9 mouse cellular contexts compared by ENCODE assay signal in the genomic region with DNA sequence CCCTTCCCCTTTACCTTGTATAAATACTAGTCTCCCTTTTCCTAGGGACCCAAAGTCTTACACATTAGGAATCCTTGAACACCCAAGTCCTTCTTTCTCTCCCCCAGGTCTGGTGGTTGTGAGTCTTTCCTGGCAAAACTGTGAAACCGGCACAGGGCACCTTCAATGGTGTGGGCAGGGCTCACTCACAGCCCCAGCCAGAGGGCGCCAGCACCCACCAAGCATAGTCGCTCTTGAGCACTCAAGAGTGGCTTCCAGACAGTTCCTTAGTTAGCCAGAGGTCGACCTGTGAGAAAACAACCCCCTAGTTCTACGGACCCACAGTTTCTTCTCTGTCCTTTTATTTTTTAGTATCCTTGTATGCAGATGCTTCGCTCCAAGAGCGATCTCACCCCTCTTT. TPM values are rescaled to one million over a fixed set of nuclear protein-coding genes. Genes with fewer than 3 reads are reported as not detected.
A peak's percentile ranks its signal among the peaks of the same experiment; 100 is the strongest.
DNase-seq lines count a peak whose midpoint lies in the region; ATAC-seq and TF ChIP-seq lines count a peak whose summit lies in the region.
"Had no signal": no experiment of that assay in that cellular context is flagged by ENCODE, and none has a peak within 500 bp of the region (broad histone marks: within the 10 kb centered on the region; RNA-seq: fewer than 3 reads in every experiment).

A gene (plus strand): TSS at position 275 of the 400 bp plus-strand sequence.

- intact Hi-C loops in left cerebral cortex, postnatal 36 days (cut with DNase I), result loop anchor here (2.0 kb wide), 2 partner anchors 68 to 100 kb away; no protein-coding TSS in a partner anchor

- no peak for TF ChIP-seq POLR2A in bone marrow, adult 2 months (IDR thresholded peaks at IDR 0.05; ENCODE audit: borderline replicate concordance, control insufficient read depth, low read depth, low read length)

- WGBS in bone marrow, adult 2 months, result under 1% methylated on average over 7 of the region's 7 CpGs
- 3% methylated on average over 7 of the region's 7 CpGs for WGBS in intestine, embryonic 16.5 days

- ATAC-seq in granulocyte monocyte progenitor cell, adult 5-6 weeks (replicated peaks; ENCODE audit: poor library complexity, severe bottlenecking), result peak; percentile 85
- peak; percentile 80 for ATAC-seq in intestine, embryonic 16.5 days
- peak; percentile 95 for ATAC-seq in megakaryocyte-erythroid progenitor cell, adult 5-6 weeks (replicated peaks; ENCODE audit: low FRiP score, low TSS enrichment, poor library complexity, severe bottlenecking)
- no peak for ATAC-seq in activated CD4-positive, CD25-positive, alpha-beta regulatory T cell, adult 4 months

- H3K4me2 ChIP-seq in intestine, embryonic 16.5 days (ENCODE audit: low read depth, low read length), result peak within 1 kb of the TSS; percentile 99

- H3K4me1 ChIP-seq in bone marrow, adult 2 months (ENCODE audit: control insufficient read depth, insufficient read depth, low read length), result no peaks in the 10 kb centered on the region
- 0 out of 2 replicates have a peak, but pooled peaks cover 3% of the 10 kb centered on the region for H3K4me1 ChIP-seq in intestine, embryonic 16.5 days (ENCODE audit: control insufficient read depth, insufficient read depth, low read length)

- H3K36me3 ChIP-seq in intestine, embryonic 16.5 days (ENCODE audit: control insufficient read depth, insufficient read depth, low read length), result no peaks in the 10 kb centered on the region

- no peaks in the 10 kb centered on the region for H3K9me3 ChIP-seq in intestine, embryonic 16.5 days (ENCODE audit: control insufficient read depth, low read length)

- H3K27me3 ChIP-seq in intestine, embryonic 16.5 days (replicated peaks; ENCODE audit: control insufficient read depth, insufficient read depth, low read length), result no peaks in the 10 kb centered on the region; the same call in 1 of the 2 replicates

- DNase-seq in embryo, embryonic 11.5 days (ENCODE audit: low read depth, low spot score), result peak; percentile 11
- peak; percentile 49 to 51 for DNase-seq in left cerebral cortex, postnatal 36 days (ENCODE audit: low spot score in 2 of 2)
- peak; percentile 63 for DNase-seq in right cerebral cortex, postnatal 4 days

- peak; percentile 38; the same call in 1 of the 2 replicates for TF ChIP-seq CTCF in bone marrow, adult 2 months (IDR thresholded peaks at IDR 0.05; ENCODE audit: control insufficient read depth, insufficient read depth, low read length)

- H3K9ac ChIP-seq in intestine, embryonic 16.5 days (ENCODE audit: low read depth, low read length), result peak within 1 kb of the TSS; percentile 63

- no peak within 1 kb of the TSS for H3K4me3 ChIP-seq in bone marrow, adult 2 months (replicated peaks; ENCODE audit: control insufficient read depth, low read depth, low read length)
- peak within 1 kb of the TSS; percentile 57 for H3K4me3 ChIP-seq in intestine, embryonic 16.5 days (ENCODE audit: low read length)

- no peak within 1 kb of the TSS; the same call in 1 of the 2 replicates for H3K27ac ChIP-seq in bone marrow, adult 2 months (ENCODE audit: control insufficient read depth, insufficient read depth, low read depth, low read length, poor library complexity)
- H3K27ac ChIP-seq in intestine, embryonic 16.5 days (ENCODE audit: low read length), result no peak within 1 kb of the TSS
- H3K27ac ChIP-seq: macrophage had no signal

RNA-seq across cellular contexts. Expression of the gene that starts here (rescaled TPM):
- 1.6 and 2.1 TPM in 2 replicates for polyA plus RNA-seq in bone marrow, adult 2 months (2011; ENCODE audit: insufficient read depth, insufficient read length, low replicate concordance, missing spikeins)
- not detected in 2 replicates for total RNA-seq in granulocyte monocyte progenitor cell, adult 5-6 weeks (2014; fragmentation: Nextera tagmentation)
- total RNA-seq in granulocyte monocyte progenitor cell, adult 5-6 weeks (2017), result not detected in 2 replicates
- polyA plus RNA-seq in intestine, embryonic 16.5 days (2015; fragmentation: Nextera tagmentation; extraction: Ambion mirVana), result 4.5 and 4.9 TPM in 2 replicates
- 100 to 1,000 TPM; 172 to 186 TPM for total RNA-seq in left cerebral cortex, postnatal 36 days (2021)
- not detected in 2 replicates for total RNA-seq in megakaryocyte-erythroid progenitor cell, adult 5-6 weeks (2014; fragmentation: Nextera tagmentation)
- total RNA-seq in megakaryocyte-erythroid progenitor cell, adult 5-6 weeks (2017), result not detected in 2 replicates
- polyA plus RNA-seq in activated CD4-positive, CD25-positive, alpha-beta regulatory T cell, adult 4 months (2017; shearing (Covaris generic)), result not detected
- polyA plus RNA-seq: macrophage had no signal

Comparison
In these comparisons a context has a peak if more than half of its experiments do, and no peak if none do; other contexts are left out.
1. RNA of the gene that starts here (total RNA-seq): 172 to 186 TPM in left cerebral cortex, postnatal 36 days; not detected in granulocyte monocyte progenitor cell, adult 5-6 weeks and not detected in megakaryocyte-erythroid progenitor cell, adult 5-6 weeks; every median in the first group is over 100 times any median in the second.
2. Peak in ATAC-seq in granulocyte monocyte progenitor cell, adult 5-6 weeks; RNA of the gene not detected or under 1 TPM.
3. Peak in ATAC-seq in megakaryocyte-erythroid progenitor cell, adult 5-6 weeks; RNA of the gene not detected or under 1 TPM.
4. DNase-seq: peak in every context shown above with its lines; median percentile 63 in right cerebral cortex, postnatal 4 days; 50 in left cerebral cortex, postnatal 36 days; 11 in embryo, embryonic 11.5 days.